Mouse (Mus musculus) cerebellum, postnatal 10 days (tissue): Measurements from ENCODE around the gene Mrps21.
"Not testable (repeated sequence)": the region's sequence is repeated elsewhere in the genome, so short reads cannot be mapped to it uniquely, and the experiment has no call there.

Experiments
- DNase-seq, 2 experiments: peaks; one replicate each; pipeline ENCODE4 v3.0.0; 2021; ENCODE audit warnings: mixed read lengths in 2 of 2

The Mrps21 gene

GRCm38 (mm10) chr3:95871392-95871867 is at the start of gene Mrps21:
Mrps21 (minus strand) TSS chr3:95871519.
- DNase-seq = peak; percentile 90 to 91

GRCm38 (mm10) chr3:95920532-95920931 is 49.2 kb upstream of the Mrps21 start:
- not testable (repeated sequence) for DNase-seq

DNA sequence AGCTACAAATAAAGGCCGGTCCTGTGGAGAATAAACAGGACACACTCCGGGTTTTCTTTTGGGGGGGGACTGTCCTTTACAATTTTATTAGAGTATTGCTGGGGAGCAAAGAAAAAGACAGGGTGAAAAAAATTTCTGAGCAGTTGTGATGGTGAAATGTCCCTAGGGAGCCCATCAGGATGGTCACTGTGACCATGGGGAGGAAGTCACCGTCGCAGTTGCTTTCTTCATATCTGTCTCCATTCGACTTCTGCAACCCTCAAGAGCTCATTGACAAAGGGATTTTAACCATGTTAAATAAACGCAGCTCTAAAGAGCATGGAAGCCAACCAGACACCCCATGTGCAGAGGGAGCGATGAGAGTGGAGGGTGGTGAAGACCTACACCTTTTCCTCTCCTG is 45.4 kb upstream of the Mrps21 start:
- no peak for DNase-seq

DNA sequence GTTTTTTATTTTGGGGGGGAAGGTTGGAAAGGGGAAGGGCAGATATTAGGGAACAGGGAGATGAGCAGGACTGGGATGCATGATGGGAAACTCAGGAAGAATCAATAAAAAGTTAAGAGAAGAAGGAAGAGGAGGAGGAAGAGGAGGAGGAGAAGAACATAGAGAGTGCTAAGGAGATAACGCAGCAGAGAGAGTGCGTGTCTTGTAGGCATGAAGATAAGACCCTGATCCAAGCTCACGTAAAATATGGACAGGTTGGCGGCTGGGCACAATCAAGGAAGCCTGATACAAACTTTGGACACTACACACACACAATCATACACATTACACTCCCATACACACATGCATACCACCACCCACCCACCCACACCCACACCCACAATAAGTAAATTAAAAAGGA is 43.4 kb upstream of the Mrps21 start:
- no peak for DNase-seq

DNA sequence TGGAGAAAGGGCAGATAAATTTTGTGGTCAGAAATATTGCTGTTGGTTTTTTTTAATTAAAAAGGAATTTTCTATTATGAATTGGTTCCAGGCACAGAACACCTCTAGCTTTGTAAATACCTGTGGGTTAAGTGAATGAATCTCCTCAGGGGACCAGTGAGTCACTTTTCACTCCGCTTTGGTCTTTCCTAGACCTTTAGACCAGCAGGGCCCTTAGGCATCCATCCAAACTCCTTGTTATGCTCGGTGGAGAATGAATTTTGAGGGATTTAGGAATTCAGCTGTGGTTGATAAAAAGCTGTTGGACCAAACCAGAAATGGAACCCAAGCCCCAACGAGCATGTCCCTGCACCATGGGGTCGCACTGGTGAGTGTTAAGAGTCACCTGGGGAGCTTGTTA is 36.3 kb upstream of the Mrps21 start:
- no peak for DNase-seq

DNA sequence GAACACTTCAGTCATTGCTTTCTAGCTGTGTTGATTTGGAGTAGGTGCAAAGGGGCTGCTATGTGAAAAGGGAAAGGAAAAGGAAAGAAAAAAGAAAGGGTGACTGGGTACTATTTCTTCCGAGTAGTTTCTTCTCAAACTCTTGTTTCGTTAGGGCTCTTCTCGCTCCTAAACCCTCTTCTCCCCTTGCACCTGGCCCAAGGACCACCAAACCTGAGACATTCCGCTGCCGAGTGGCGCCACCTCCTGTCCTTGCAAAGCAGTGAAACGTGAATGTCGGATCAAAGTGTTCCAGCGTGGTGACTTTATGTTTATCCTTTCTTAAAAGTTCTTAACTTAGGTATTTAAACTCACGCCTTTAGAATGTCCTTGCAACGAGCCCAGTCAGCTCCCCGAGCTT is 35.5 kb upstream of the Mrps21 start:
- DNase-seq = peak; percentile 76 to 80

- DNase-seq = peak; percentile 62 to 64
These were observed 34.7 kb upstream of the Mrps21 start for GRCm38 (mm10) chr3:95905940-95906492.

DNA sequence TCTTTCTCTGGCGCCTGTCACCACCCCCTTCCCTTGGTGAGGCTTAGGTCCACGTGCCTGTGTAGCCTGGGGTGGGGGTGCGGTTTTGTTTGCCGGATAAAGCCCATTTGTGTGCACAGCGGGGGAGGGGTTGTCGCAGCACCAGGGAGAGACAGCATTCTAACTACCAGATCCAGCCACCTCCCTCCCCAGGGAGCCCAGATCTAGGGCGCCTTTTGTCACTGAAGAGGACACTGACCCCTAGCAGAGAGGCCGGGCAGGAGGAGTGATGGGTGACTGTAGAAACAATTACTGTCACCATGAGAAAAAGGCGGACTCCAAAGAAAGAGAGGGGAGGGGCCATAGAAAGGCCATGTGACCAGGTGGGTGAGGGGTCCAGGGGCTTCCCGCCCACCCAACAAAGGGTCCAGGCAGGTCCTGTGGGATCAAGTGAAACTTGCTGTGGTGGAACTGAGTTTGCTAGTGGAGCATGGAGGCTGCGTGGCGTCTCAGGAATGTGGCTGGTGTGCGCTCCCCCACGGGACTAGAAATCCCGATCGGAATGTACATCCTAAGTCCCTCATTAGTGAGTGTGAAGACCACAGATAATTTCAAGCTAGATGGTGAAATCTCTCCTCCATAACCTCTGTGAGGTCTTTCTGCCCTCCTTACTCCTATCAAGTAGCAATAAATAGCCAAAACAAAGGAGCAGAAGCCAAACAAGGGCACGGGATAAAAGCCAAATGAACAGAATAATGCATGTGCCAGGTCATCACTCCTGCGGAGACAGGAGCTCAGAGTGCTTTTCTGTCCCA is 34.0 kb upstream of the Mrps21 start:
- DNase-seq = peak; percentile 43 to 60

GRCm38 (mm10) chr3:95904568-95904967 is 33.2 kb upstream of the Mrps21 start, which contains the start of gene Car14:
Car14 (minus strand) TSS chr3:95904691.
- DNase-seq = no peak

DNA sequence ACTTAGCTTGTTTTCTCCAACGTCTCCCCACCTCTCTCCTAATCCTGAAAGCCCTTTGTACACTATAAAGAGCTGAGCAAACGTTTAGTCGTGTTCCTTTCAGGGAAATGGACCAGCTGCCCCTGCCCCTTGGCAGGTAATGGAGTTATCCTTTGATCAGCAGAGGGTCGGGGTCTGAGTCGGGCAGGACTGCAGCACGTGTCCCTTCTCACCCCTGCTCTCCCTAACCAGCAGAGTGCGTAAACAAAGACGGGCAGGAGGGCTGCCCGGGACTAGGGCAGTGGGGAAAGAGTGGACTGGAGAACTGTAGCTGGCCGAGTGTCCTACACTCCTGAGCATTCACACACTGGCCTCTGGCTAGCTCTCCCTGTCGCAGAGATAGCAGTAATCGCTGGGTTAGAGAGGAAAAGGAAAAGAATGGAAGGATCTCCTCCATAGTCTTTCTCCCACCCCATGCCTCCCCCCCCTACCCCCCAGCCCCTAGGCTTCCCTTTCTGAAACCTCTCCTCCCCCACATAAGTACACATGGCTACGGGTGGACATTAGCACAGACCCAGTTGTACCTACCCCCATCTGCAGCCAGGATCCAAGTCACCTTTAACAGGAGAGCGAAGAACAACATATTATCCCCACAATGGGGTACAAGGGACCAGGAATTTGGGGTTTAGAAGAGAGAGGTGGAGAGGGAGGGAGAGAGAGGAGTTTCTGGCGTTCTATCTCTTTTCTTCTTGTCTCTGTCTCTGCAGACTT is 32.6 kb upstream of the Mrps21 start:
- no peak for DNase-seq

GRCm38 (mm10) chr3:95902643-95903042 is 31.3 kb upstream of the Mrps21 start:
- DNase-seq = peak in 1 of 2 experiments; percentile 33

DNA sequence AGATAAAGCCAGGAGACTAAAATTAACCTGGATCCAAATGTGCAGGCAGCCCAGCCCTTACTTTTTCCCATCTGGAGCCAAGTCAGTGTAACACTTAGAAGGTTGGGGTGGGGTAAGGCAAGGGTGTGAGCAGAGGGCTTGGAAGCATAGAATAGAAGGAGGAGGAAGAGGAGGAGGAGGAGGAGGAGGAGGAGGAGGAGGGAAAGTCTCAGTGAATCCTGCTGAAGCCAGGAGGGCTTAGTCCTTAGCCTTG is 31.0 kb upstream of the Mrps21 start:
- DNase-seq = no peak

DNA sequence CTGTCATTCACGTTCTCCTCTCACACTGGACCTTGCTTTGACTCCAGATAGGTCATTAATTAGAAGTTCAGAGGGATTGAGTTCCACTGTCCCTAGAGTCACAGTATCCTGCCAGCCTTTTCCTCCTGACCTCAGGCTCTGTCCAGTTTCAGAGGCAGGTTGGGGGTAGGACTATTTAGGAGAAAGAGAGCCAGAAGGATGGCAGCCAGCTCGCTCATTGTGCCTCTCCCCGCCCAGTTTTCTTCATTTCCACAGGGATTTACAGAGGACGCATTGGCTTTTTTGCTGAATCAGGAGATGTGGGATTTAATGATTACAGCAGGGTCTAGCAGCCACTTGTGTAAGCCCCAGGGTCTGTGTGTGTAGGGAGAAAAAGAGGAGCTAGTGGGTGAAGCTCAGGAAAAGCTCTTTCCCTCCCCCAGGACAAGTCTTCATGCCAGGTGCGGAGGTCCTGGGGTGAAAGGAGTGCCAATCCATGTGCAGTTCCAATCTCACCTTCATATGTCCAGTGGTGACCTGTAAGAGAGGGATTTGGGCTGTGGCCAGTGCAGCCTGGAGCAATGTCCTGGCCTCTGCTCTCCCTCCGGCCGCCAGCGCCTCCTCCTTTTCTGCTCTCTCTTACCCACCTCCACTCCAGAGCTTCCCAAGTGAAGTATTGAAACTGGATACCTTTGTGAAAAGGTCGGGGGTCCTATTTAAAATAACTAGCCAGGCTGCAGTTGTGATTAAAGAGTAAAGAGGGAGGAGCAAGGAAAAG is 30.5 kb upstream of the Mrps21 start:
- DNase-seq = no peak

- DNase-seq = no peak
These were observed 28.6 kb upstream of the Mrps21 start for GRCm38 (mm10) chr3:95899800-95900524.

- DNase-seq = peak in 1 of 2 experiments; percentile 27
These were observed 24.2 kb upstream of the Mrps21 start for GRCm38 (mm10) chr3:95895501-95895900.

GRCm38 (mm10) chr3:95894317-95895160 is 23.2 kb upstream of the Mrps21 start:
- DNase-seq = peak; percentile 86 to 87

DNA sequence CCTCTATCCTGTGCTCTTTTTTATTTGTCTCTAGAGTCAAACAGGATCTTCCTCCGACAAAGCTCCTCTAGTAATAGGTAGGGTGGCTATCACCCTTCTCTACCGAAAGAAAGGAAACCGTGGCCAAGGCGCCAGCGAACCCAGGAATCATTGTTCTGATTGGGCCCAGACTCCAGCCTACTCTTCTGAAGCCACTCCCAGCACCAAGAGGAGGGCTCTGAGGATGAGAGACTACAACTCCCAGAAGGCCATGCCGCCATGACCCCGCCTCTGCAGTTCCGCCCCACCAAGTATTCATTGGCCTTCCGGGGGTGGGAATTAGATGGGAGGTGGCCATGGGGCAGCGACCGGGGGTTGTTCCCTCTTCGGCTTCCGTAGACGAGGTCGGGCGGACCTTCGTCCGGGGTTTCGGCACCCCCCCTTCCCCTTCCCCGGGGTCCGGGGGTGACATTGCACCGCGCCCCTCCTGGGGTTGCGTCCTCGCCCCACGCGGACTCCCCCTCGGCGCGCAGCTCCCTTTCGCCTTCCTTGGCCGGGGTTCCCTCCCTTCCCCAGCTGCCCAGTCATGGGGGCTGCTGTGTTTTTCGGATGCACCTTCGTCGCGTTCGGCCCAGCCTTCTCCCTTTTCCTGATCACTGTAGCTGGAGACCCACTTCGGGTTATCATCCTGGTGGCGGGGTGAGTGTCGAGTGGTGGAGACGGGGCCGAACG is 22.4 kb upstream of the Mrps21 start, which contains the start of gene Aph1a:
Gene Aph1a, plus strand, starts transcription at position 364 of the 711 bp plus-strand sequence.
- peak; percentile 96 to 98 for DNase-seq

GRCm38 (mm10) chr3:95893126-95893525 is 21.8 kb upstream of the Mrps21 start:
- peak in 1 of 2 experiments; percentile 24 for DNase-seq

DNA sequence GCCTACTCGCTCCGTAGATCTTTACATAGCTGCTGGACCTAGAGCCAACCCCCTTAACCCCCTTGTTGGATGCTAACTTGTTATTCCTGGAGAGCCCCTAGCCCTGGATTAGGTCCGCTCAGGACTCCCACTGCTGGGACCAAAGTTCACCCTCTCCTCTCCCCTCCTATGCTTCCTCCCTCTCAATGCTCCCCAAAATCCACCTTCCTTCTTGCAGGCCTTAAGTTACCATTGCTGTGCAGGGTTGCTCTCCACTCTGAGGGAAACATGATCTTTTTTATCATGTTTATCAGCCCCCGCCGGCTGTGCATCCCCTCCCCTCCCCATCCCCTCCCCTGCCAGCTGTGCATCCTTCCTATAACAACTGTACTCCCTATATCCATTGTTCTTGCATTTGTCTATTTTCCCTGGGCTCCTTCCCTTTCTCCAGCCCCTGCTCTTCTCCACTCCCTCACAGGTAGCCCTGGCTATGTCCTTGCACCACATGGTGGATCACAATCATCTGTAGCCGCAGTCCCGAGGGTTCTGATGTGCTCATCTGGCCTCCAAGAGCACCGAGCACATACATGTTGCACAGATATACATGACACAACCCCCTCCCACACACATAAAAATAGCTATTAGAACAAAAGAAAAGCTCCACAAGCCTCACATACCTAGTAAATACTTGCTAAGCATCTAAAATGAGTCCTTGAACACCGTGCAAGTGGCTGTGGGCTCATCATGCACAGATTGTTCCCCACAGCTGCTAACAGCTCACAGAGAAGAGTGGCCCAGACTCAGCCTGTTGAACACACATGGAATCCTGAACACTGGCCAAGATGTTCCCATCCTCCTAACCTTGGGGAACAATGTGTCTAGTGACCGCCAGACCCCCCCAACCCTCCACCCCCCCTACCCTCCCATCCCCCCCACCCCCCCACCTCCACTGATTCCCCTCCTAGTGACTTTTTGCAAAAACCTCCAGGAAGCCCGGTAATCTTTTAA is 21.0 kb upstream of the Mrps21 start:
- peak; percentile 22 to 38 for DNase-seq
